Mouse (Mus musculus): ENCODE results near the gene Nwd2. TPM values are rescaled to one million over a fixed set of nuclear protein-coding genes. Genes with fewer than 3 reads are reported as not detected.

Nwd2 gene
- polyA plus RNA-seq, 1 experiment from 2014 or later: 0.99 TPM

DNA sequence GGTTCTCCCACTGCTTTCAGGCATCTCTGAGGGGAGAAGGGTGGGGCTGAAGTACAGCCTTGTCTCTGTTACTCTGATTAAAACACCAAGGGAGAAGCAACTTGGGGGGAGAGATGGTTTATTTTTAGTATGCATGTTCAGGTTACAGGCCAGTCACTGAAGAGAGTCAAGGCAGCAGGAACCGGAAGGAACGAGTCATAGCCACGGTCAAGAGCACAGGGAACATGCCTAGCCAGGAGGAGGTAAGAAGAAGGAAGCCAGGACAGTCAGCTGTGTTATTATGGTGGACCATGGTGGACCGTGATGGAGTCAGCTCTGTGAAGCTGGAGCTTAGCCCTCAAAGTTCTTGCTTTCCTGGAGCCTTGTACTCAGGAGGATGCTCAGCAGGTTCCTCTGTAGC lies 119.3 kb downstream of the Nwd2 start:
- no peak overlapping the region for H3K4me3 ChIP-seq (ENCODE audit: low read length)
- H3K9me3 ChIP-seq (ENCODE audit: control insufficient read depth, low read length): no peaks in the 10 kb centered on the region
- H3K27me3 ChIP-seq (ENCODE audit: control insufficient read depth, insufficient read depth, low read length): no peaks in the 10 kb centered on the region
- H3K36me3 ChIP-seq (ENCODE audit: control insufficient read depth, insufficient read depth, low read length): no peaks in the 10 kb centered on the region
- no peak overlapping the region for H3K27ac ChIP-seq (ENCODE audit: low read depth, low read length)
- WGBS: 77% methylated on average over 4 of the region's 4 CpGs
- H3K4me2 ChIP-seq (replicated peaks; ENCODE audit: low read depth, low read length): no peak overlapping the region
- no peak for ATAC-seq (ENCODE audit: low FRiP score, low TSS enrichment)
- no peak overlapping the region for H3K9ac ChIP-seq (ENCODE audit: low read depth, low read length)
- no peaks in the 10 kb centered on the region for H3K4me1 ChIP-seq (ENCODE audit: control insufficient read depth, insufficient read depth, low read length)

DNA sequence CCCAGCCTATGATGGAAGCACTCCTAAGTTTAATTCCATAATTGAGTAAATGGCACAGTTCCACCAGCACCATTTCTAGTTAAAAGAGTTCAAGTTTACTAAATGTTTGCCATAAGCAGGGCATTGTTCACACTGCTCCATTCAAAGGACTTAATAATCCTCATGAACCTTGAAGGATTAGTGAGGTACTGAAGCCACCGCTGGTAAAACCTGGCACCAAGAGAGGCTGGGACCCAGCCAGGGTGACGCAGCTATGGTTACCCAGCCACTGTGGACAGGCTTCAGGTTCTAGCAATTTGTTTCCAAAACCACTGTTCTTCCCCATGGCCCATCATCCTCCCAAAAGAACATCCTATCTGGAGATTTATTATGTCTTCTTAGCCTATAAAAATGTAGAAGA lies 124.1 kb downstream of the Nwd2 start:
- H3K4me1 ChIP-seq (ENCODE audit: control insufficient read depth, insufficient read depth, low read length): no peaks in the 10 kb centered on the region
- H3K4me3 ChIP-seq (ENCODE audit: low read length): no peak overlapping the region
- no peak overlapping the region for H3K27ac ChIP-seq (ENCODE audit: low read depth, low read length)
- H3K4me2 ChIP-seq (replicated peaks; ENCODE audit: low read depth, low read length): no peak overlapping the region
- no peak for ATAC-seq (ENCODE audit: low FRiP score, low TSS enrichment)
- no peak overlapping the region for H3K9ac ChIP-seq (ENCODE audit: low read depth, low read length)
- WGBS: 87% methylated on average over 2 of the region's 2 CpGs
- H3K27me3 ChIP-seq (ENCODE audit: control insufficient read depth, insufficient read depth, low read length): no peaks in the 10 kb centered on the region
- no peaks in the 10 kb centered on the region for H3K9me3 ChIP-seq (ENCODE audit: control insufficient read depth, low read length)
- no peaks in the 10 kb centered on the region for H3K36me3 ChIP-seq (ENCODE audit: control insufficient read depth, insufficient read depth, low read length)

DNA sequence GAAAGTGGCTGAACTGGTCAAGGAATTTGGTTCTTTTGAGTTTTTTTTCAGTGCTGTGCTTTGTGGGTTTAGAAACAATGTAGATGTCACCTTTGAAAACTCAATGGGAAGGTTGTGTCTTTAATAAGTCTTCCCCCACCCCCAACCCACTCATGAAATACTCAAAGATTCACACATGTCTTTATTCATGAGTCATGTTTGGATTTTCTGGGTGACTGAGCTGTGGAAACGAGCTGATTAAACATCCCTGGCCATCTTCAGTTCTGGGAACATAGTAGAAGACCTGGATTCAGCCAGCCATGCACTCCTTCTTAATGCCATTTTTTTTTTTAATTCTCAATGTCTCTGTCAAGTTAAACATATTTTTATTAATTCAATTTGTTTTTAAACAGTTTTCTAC lies 124.7 kb downstream of the Nwd2 start:
- no peaks in the 10 kb centered on the region for H3K36me3 ChIP-seq (ENCODE audit: control insufficient read depth, insufficient read depth, low read length)
- no peak overlapping the region for H3K4me2 ChIP-seq (replicated peaks; ENCODE audit: low read depth, low read length)
- 52% methylated on average over 1 of the region's 1 CpGs for WGBS
- no peaks in the 10 kb centered on the region for H3K27me3 ChIP-seq (ENCODE audit: control insufficient read depth, insufficient read depth, low read length)
- no peak for ATAC-seq (ENCODE audit: low FRiP score, low TSS enrichment)
- no peak overlapping the region for H3K9ac ChIP-seq (ENCODE audit: low read depth, low read length)
- H3K4me1 ChIP-seq (ENCODE audit: control insufficient read depth, insufficient read depth, low read length): no peaks in the 10 kb centered on the region
- H3K27ac ChIP-seq (ENCODE audit: low read depth, low read length): no peak overlapping the region
- no peak overlapping the region for H3K4me3 ChIP-seq (ENCODE audit: low read length)
- H3K9me3 ChIP-seq (ENCODE audit: control insufficient read depth, low read length): no peaks in the 10 kb centered on the region

DNA sequence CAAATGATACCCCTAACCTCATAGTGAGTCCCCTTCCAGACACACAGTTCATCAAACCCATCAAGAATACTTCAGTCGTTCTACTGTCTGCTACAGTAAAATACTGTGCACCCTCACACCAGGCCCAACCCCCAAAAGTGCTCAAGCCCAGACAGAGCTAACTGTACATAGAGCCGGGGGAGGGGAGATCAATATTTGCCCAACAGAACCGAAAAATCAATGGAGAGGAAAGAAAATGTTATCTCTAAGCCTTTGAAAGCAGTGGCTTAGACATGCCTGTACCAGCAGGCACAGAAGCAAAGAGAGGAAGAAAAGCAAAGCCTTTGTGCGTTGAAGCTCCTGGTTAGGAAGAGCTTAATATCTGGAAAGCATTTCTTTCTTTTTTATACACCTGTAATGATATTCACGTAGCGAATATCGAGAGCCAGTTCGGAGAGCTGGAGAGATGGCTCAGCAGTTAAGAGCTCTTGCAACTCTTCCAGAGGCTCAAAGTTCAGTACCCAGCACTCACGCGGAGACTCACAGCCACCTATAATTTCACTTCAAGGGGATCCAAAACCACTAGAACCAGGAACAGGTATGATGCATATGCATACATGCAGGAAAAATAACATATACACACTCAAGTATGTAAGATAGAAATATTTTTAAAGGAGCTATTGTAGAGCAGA lies 139.4 kb downstream of the Nwd2 start:
- Histone ChIP-seq H3K36me3 (ENCODE audit: control insufficient read depth, insufficient read depth, low read length) (no peaks in the 10 kb centered on the region), H3K4me3 (ENCODE audit: low read length) (no peak overlapping the region), H3K27me3 (ENCODE audit: control insufficient read depth, insufficient read depth, low read length) (no peaks in the 10 kb centered on the region), H3K4me2 (replicated peaks; ENCODE audit: low read depth, low read length) (no peak overlapping the region), H3K27ac (ENCODE audit: low read depth, low read length) (no peak overlapping the region), H3K4me1 (ENCODE audit: control insufficient read depth, insufficient read depth, low read length) (no peaks in the 10 kb centered on the region), H3K9me3 (ENCODE audit: control insufficient read depth, low read length) (no peaks in the 10 kb centered on the region), H3K9ac (ENCODE audit: low read depth, low read length) (no peak overlapping the region)
- no peak for ATAC-seq (ENCODE audit: low FRiP score, low TSS enrichment)
- WGBS: 88% methylated on average over 10 of the region's 10 CpGs

DNA sequence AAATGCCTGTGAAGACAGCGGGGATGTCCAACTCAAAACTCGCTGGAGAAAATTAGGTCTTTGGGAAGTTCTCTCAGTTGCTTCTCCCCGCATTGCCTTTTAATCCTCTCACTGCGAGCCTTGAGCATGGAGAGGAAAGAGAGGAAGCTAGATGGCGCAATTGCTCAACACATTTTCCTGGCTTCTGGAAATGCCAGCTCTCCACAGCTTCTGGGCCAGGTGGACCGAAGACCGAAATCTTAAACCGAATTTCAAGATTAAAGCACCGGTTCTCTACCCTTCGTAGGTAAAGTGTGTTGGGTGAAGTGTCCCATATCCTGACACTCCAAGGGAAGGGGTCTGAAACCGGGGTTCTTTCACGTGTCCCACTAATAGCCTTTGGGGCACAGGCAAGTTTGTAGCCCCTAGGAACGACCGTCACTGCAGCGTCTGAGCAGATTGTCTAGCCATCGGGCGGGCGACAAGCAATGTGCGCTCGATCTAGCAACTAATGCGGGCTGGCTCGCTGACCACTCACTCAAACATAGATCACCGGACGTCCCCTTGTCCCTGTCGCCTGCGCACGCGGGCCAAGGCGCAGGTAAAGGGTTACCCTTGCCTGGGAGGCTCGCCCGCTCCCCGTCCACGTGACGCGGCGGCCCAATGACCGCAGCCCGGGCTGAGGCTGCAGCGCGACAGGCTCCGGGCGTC lies 163.1 kb downstream of the Nwd2 start, which contains the start of gene 0610040J01Rik:
Gene 0610040J01Rik (plus strand): TSS at position 545 of the 690 bp plus-strand sequence.
- Histone ChIP-seq H3K9me3 (ENCODE audit: control insufficient read depth, low read length) (no peaks in the 10 kb centered on the region), H3K4me3 (ENCODE audit: low read length) (peak within 1 kb of the TSS; percentile 60), H3K9ac (ENCODE audit: low read depth, low read length) (peak within 1 kb of the TSS; percentile 76), H3K4me1 (ENCODE audit: control insufficient read depth, insufficient read depth, low read length) (no peaks in the 10 kb centered on the region), H3K36me3 (ENCODE audit: control insufficient read depth, insufficient read depth, low read length) (no peaks in the 10 kb centered on the region), H3K4me2 (replicated peaks; ENCODE audit: low read depth, low read length) (peak within 1 kb of the TSS; percentile 97), H3K27me3 (ENCODE audit: control insufficient read depth, insufficient read depth, low read length) (no peaks in the 10 kb centered on the region), H3K27ac (ENCODE audit: low read depth, low read length) (no peak within 1 kb of the TSS)
- ATAC-seq (ENCODE audit: low FRiP score, low TSS enrichment): peak; percentile 92
- 3% methylated on average over 41 of the region's 42 CpGs for WGBS

DNA sequence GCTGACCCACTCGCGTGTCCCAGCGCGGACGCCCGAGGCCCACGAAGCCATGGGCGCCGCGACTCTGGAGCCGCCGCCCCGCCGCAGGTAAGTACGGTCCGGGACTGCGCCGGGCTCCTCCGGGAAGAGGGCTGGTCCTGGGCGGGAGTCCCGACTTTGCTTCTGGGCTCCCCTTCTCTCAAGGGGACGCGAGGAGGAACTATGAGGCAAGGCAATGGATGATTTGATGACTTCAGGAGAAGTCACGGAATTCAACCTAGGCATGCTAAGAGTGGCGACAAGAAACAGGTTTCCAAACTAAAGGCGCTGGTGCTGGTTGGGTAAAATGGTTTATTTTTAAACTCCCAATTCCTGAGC lies 163.6 kb downstream of the Nwd2 start:
- no peak overlapping the region for H3K27ac ChIP-seq (ENCODE audit: low read depth, low read length)
- H3K27me3 ChIP-seq (ENCODE audit: control insufficient read depth, insufficient read depth, low read length): no peaks in the 10 kb centered on the region
- no peaks in the 10 kb centered on the region for H3K4me1 ChIP-seq (ENCODE audit: control insufficient read depth, insufficient read depth, low read length)
- no peaks in the 10 kb centered on the region for H3K36me3 ChIP-seq (ENCODE audit: control insufficient read depth, insufficient read depth, low read length)
- no peak for ATAC-seq (ENCODE audit: low FRiP score, low TSS enrichment)
- peak overlapping the region; percentile 60 for H3K4me3 ChIP-seq (ENCODE audit: low read length)
- no peaks in the 10 kb centered on the region for H3K9me3 ChIP-seq (ENCODE audit: control insufficient read depth, low read length)
- peak overlapping the region; percentile 97 for H3K4me2 ChIP-seq (replicated peaks; ENCODE audit: low read depth, low read length)
- WGBS: under 1% methylated on average over 19 of the region's 26 CpGs
- H3K9ac ChIP-seq (ENCODE audit: low read depth, low read length): peak overlapping the region; percentile 76

DNA sequence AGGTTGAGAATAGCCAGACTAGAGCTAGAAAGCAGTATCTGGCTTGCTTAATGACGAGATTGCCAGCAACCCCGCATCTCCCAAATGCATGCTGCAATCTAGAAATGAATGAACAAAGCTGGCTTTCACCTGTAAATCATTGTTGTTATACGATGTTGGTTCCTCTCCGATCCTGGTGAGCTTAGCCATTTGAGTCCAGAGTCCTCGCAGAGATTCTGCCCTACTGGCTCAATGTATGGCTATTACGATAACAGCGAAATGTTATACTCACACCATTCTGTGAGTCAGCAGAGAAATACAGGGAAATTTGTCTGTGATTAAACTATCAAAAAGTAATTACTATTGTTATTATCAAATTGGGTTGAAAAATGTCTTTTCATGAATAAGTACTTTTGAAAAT lies 167.7 kb downstream of the Nwd2 start:
- Histone ChIP-seq H3K27me3 (ENCODE audit: control insufficient read depth, insufficient read depth, low read length) (no peaks in the 10 kb centered on the region), H3K9ac (ENCODE audit: low read depth, low read length) (no peak overlapping the region), H3K4me2 (replicated peaks; ENCODE audit: low read depth, low read length) (no peak overlapping the region), H3K9me3 (ENCODE audit: control insufficient read depth, low read length) (no peaks in the 10 kb centered on the region), H3K4me1 (ENCODE audit: control insufficient read depth, insufficient read depth, low read length) (peaks cover 24% of the 10 kb centered on the region), H3K27ac (ENCODE audit: low read depth, low read length) (no peak overlapping the region), H3K4me3 (ENCODE audit: low read length) (no peak overlapping the region), H3K36me3 (ENCODE audit: control insufficient read depth, insufficient read depth, low read length) (no peaks in the 10 kb centered on the region)
- ATAC-seq (ENCODE audit: low FRiP score, low TSS enrichment): no peak
- WGBS: 76% methylated on average over 7 of the region's 7 CpGs

DNA sequence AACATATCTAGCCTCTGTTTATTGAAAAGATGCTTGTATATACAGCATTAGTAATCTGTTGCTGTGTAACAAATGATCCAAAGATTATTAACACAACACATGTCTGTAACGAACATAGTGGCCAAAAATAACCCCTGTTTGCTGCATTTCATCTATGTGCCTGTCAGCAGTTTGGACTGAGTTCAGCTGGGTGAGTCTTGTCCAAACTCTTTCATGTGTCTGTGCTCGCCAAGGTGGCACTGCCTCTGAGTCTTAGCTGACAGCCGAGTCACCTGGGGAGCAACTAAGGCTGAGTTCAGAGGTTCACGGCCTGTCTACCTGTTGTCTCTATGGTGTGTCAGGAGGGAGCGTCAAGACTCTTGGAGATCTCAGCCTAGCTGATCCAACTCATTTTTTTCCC lies 168.4 kb downstream of the Nwd2 start:
- H3K36me3 ChIP-seq (ENCODE audit: control insufficient read depth, insufficient read depth, low read length): no peaks in the 10 kb centered on the region
- no peak overlapping the region for H3K4me3 ChIP-seq (ENCODE audit: low read length)
- no peak for ATAC-seq (ENCODE audit: low FRiP score, low TSS enrichment)
- peaks cover 28% of the 10 kb centered on the region for H3K4me1 ChIP-seq (ENCODE audit: control insufficient read depth, insufficient read depth, low read length)
- 73% methylated on average over 5 of the region's 5 CpGs for WGBS
- no peak overlapping the region for H3K9ac ChIP-seq (ENCODE audit: low read depth, low read length)
- no peaks in the 10 kb centered on the region for H3K9me3 ChIP-seq (ENCODE audit: control insufficient read depth, low read length)
- no peak overlapping the region for H3K27ac ChIP-seq (ENCODE audit: low read depth, low read length)
- no peak overlapping the region for H3K4me2 ChIP-seq (replicated peaks; ENCODE audit: low read depth, low read length)
- H3K27me3 ChIP-seq (ENCODE audit: control insufficient read depth, insufficient read depth, low read length): no peaks in the 10 kb centered on the region

DNA sequence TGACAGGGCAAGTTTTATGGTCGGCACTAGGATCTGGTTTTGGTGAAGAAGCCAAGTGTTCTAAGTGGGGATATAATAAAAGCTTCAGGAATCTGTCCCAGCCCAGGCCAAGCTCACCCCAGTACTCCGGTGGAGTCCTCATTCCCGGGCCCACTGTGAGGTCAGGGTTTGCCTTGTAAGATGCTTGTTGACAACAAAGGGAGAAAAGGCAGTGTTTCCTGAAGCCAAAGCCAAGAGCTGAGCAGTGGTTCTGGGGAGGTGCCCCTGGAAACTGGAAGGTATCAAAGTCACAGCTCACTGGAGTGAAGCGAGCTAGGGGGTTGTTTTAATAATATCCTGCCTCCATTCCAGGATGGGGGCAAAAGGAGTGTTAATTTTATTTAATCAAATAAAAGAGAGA lies 170.1 kb downstream of the Nwd2 start:
- H3K4me2 ChIP-seq (replicated peaks; ENCODE audit: low read depth, low read length): no peak overlapping the region
- H3K27me3 ChIP-seq (ENCODE audit: control insufficient read depth, insufficient read depth, low read length): no peaks in the 10 kb centered on the region
- H3K9ac ChIP-seq (ENCODE audit: low read depth, low read length): no peak overlapping the region
- peaks cover 31% of the 10 kb centered on the region for H3K4me1 ChIP-seq (ENCODE audit: control insufficient read depth, insufficient read depth, low read length)
- no peak overlapping the region for H3K4me3 ChIP-seq (ENCODE audit: low read length)
- peak; percentile 61 for ATAC-seq (ENCODE audit: low FRiP score, low TSS enrichment)
- WGBS: 9% methylated on average over 4 of the region's 4 CpGs
- H3K36me3 ChIP-seq (ENCODE audit: control insufficient read depth, insufficient read depth, low read length): no peaks in the 10 kb centered on the region
- no peaks in the 10 kb centered on the region for H3K9me3 ChIP-seq (ENCODE audit: control insufficient read depth, low read length)
- peak overlapping the region; percentile 30; the same call in 1 of the 2 replicates for H3K27ac ChIP-seq (ENCODE audit: low read depth, low read length)
